Comparison of ENCODE assay signal across 8 mouse cellular contexts in genomic region chr1:131882787-131883186, GRCm38 (mm10). TPM values are rescaled to one million over a fixed set of nuclear protein-coding genes. Genes with fewer than 3 reads are reported as not detected.
A peak's percentile ranks its signal among the peaks of the same experiment; 100 is the strongest.
DNase-seq lines count a peak whose midpoint lies in the region; ATAC-seq lines count a peak whose summit lies in the region.

No protein-coding gene starts in this region.

- 63% methylated on average over 2 of the region's 2 CpGs for WGBS in hindbrain, embryonic 10.5 days
- WGBS in hindbrain, embryonic 14.5 days, result 70% methylated on average over 2 of the region's 2 CpGs

- DNase-seq in hindbrain, embryonic 10.5 days (ENCODE audit: low spot score), result peak; percentile 6
- no peak for DNase-seq in hindbrain, embryonic 14.5 days (ENCODE audit: low spot score)
- DNase-seq in ES-CJ7 (ENCODE audit: low read depth, low spot score), result peak; percentile 89
- peak; percentile 53 for DNase-seq in embryo, embryonic 10.5 days (ENCODE audit: low spot score)
- DNase-seq in testis, postnatal 10 days (ENCODE audit: low spot score), result no peak
- no peak for DNase-seq in urinary bladder, postnatal 4 days (ENCODE audit: low spot score in 2 of 2)
- no peak for DNase-seq in urinary bladder, postnatal 10 days (ENCODE audit: low spot score)

- H3K36me3 ChIP-seq in hindbrain, embryonic 10.5 days, result no peaks in the 10 kb centered on the region
- H3K36me3 ChIP-seq in hindbrain, embryonic 14.5 days (replicated peaks; ENCODE audit: control insufficient read depth, insufficient read depth), result no peaks in the 10 kb centered on the region

- no peak overlapping the region for H3K27ac ChIP-seq in hindbrain, embryonic 10.5 days
- H3K27ac ChIP-seq in hindbrain, embryonic 14.5 days, result no peak overlapping the region

- H3K9ac ChIP-seq in hindbrain, embryonic 14.5 days, result no peak overlapping the region

- H3K9me3 ChIP-seq in hindbrain, embryonic 10.5 days, result no peaks in the 10 kb centered on the region
- no peaks in the 10 kb centered on the region for H3K9me3 ChIP-seq in hindbrain, embryonic 14.5 days (ENCODE audit: control insufficient read depth, low read length)

- H3K4me2 ChIP-seq in hindbrain, embryonic 14.5 days (replicated peaks), result no peak overlapping the region

- no peaks in the 10 kb centered on the region for H3K27me3 ChIP-seq in hindbrain, embryonic 10.5 days (ENCODE audit: insufficient read depth, poor library complexity, severe bottlenecking)
- H3K27me3 ChIP-seq in hindbrain, embryonic 14.5 days (ENCODE audit: control insufficient read depth, insufficient read depth, low read length), result no peaks in the 10 kb centered on the region

- no peak overlapping the region for H3K4me3 ChIP-seq in hindbrain, embryonic 10.5 days
- H3K4me3 ChIP-seq in hindbrain, embryonic 14.5 days (replicated peaks; ENCODE audit: low read length), result no peak overlapping the region

- ATAC-seq in hindbrain, embryonic 14.5 days (ENCODE audit: low FRiP score), result no peak
- peak; percentile 64 for ATAC-seq in neutrophil, adult 5-6 weeks (ENCODE audit: extremely low read depth, insufficient number of reproducible peaks, low FRiP score, poor library complexity, severe bottlenecking)

- H3K4me1 ChIP-seq in hindbrain, embryonic 10.5 days (replicated peaks), result peaks cover 18% of the 10 kb centered on the region; the same call in 1 of the 2 replicates
- no peaks in the 10 kb centered on the region for H3K4me1 ChIP-seq in hindbrain, embryonic 14.5 days (replicated peaks; ENCODE audit: control insufficient read depth, insufficient read depth, low read length)

RNA-seq across cellular contexts. Expression of gene Rab29, which starts 15.8 kb away (rescaled TPM):
- polyA plus RNA-seq in hindbrain, embryonic 10.5 days (2016; fragmentation: Nextera tagmentation; extraction: Ambion mirVana), result 9.2 and 10.8 TPM in 2 replicates
- 6.9 and 7.0 TPM in 2 replicates for polyA plus RNA-seq in hindbrain, embryonic 14.5 days (2014; fragmentation: Nextera tagmentation; extraction: Ambion mirVana)
- 19.1 and 24.7 TPM in 2 replicates for total RNA-seq in neutrophil, adult 5-6 weeks (2017)

RNA-seq across cellular contexts. Expression of gene Nucks1, which starts 27.5 kb away (rescaled TPM):
- polyA plus RNA-seq in hindbrain, embryonic 10.5 days (2016; fragmentation: Nextera tagmentation; extraction: Ambion mirVana), result 73.2 and 104 TPM in 2 replicates
- polyA plus RNA-seq in hindbrain, embryonic 14.5 days (2014; fragmentation: Nextera tagmentation; extraction: Ambion mirVana), result 34.6 and 38.4 TPM in 2 replicates
- 67.6 and 84.8 TPM in 2 replicates for total RNA-seq in neutrophil, adult 5-6 weeks (2017)

RNA-seq across cellular contexts. Expression of gene Slc41a1, which starts 55.5 kb away (rescaled TPM):
- polyA plus RNA-seq in hindbrain, embryonic 10.5 days (2016; fragmentation: Nextera tagmentation; extraction: Ambion mirVana), result 8.9 and 10.7 TPM in 2 replicates
- 14.3 and 17.3 TPM in 2 replicates for polyA plus RNA-seq in hindbrain, embryonic 14.5 days (2014; fragmentation: Nextera tagmentation; extraction: Ambion mirVana)
- total RNA-seq in neutrophil, adult 5-6 weeks (2017), result 11.1 and 12.5 TPM in 2 replicates

Comparison
In these comparisons a context has a peak if more than half of its experiments do, and no peak if none do; other contexts are left out.
1. DNase-seq: peak in hindbrain, embryonic 10.5 days (single experiment), ES-CJ7 (single experiment) and embryo, embryonic 10.5 days (single experiment); none in hindbrain, embryonic 14.5 days (single experiment), testis, postnatal 10 days (single experiment), urinary bladder, postnatal 4 days (0 of 2) and urinary bladder, postnatal 10 days (single experiment).